Mouse (Mus musculus) erythroblast, embryonic 14.5 days (primary cell): Measurements from ENCODE around the gene Wdfy3.

ENCODE experiments used
- GATA1 ChIP-seq: IDR thresholded peaks from 2 replicates; pipeline ENCODE4 v1.6.1; 2012; ENCODE audit warnings: low read length, inconsistent platforms, mixed read lengths
- TAL1 ChIP-seq: IDR thresholded peaks from 3 replicates; pipeline ENCODE4 v1.6.1; 2012; ENCODE audit warnings: low read length, inconsistent platforms, mixed read lengths

DNA sequence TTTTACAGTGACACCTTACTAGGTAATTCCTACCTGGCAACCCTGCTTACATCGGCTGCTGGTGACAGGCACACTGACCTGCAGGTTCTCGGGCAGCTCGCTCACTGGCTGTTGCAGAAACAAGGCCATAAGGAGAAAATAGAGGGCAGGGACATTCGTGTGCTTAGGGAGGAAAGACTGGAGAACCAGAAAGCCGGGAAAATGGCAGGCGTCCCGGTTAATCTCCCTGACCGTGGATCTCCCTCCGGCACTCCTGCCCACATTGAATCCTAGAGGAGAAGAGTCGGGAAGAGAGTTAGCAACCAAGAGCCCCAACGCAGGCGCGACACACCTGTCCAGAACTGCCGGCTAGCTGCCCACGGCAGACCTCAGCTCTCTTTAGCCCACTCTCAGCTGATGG, 169.7 kb downstream of the Wdfy3 start:
- no peak for TF ChIP-seq GATA1
- TF ChIP-seq TAL1 = no peak
